ENCODE assay signal across 12 mouse cellular contexts in genomic region chr3:56844681-56845461, GRCm38 (mm10).
A peak's percentile ranks its signal among the peaks of the same experiment; 100 is the strongest.
DNase-seq lines count a peak whose midpoint lies in the region; ATAC-seq and TF ChIP-seq lines count a peak whose summit lies in the region.
"Had no signal": no experiment of that assay in that cellular context is flagged by ENCODE, and none has a peak within 500 bp of the region (broad histone marks: within the 10 kb centered on the region; RNA-seq: fewer than 3 reads in every experiment).

No protein-coding gene starts in this region.

- no peak for TF ChIP-seq CTCF in forebrain, postnatal 0 days (IDR thresholded peaks at IDR 0.05; ENCODE audit: low read depth)

- WGBS in forebrain, postnatal 0 days = 18% methylated on average over 6 of the region's 6 CpGs
- WGBS in midbrain, embryonic 14.5 days = 15% methylated on average over 6 of the region's 6 CpGs
- 69% methylated on average over 6 of the region's 6 CpGs for WGBS in liver, embryonic 11.5 days

- ATAC-seq in forebrain, postnatal 0 days = peak; percentile 72
- ATAC-seq in midbrain, embryonic 14.5 days (ENCODE audit: low FRiP score, low TSS enrichment) = peak; percentile 91; the same call in 1 of the 2 replicates
- no peak for ATAC-seq in liver, embryonic 11.5 days (replicated peaks; ENCODE audit: low FRiP score)

- H3K9ac ChIP-seq in forebrain, postnatal 0 days = no peak overlapping the region
- peak overlapping the region; percentile 21; the same call in 1 of the 2 replicates for H3K9ac ChIP-seq in midbrain, embryonic 14.5 days (replicated peaks; ENCODE audit: low read length)
- no peak overlapping the region for H3K9ac ChIP-seq in liver, embryonic 11.5 days (ENCODE audit: low read depth, low read length)
- H3K9ac ChIP-seq: liver, embryonic 13.5 days had no signal

- H3K4me3 ChIP-seq in forebrain, postnatal 0 days (ENCODE audit: low read depth, low read length) = no peak overlapping the region
- H3K4me3 ChIP-seq in midbrain, embryonic 14.5 days (replicated peaks; ENCODE audit: low read depth, low read length) = no peak overlapping the region
- H3K4me3 ChIP-seq in liver, embryonic 11.5 days (ENCODE audit: low read depth, low read length) = no peak overlapping the region
- H3K4me3 ChIP-seq: left cerebral cortex, adult 2 months; liver, embryonic 13.5 days had no signal

- no peak overlapping the region for H3K4me2 ChIP-seq in forebrain, postnatal 0 days (ENCODE audit: low read depth)
- H3K4me2 ChIP-seq in midbrain, embryonic 14.5 days (ENCODE audit: low read length) = peak overlapping the region; percentile 40
- H3K4me2 ChIP-seq in liver, embryonic 11.5 days = no peak overlapping the region
- H3K4me2 ChIP-seq: liver, embryonic 13.5 days had no signal

- H3K27me3 ChIP-seq in forebrain, postnatal 0 days (ENCODE audit: insufficient read depth, low read length) = no peaks in the 10 kb centered on the region
- no peaks in the 10 kb centered on the region for H3K27me3 ChIP-seq in midbrain, embryonic 14.5 days (ENCODE audit: control insufficient read depth, insufficient read depth, low read length)
- no peaks in the 10 kb centered on the region for H3K27me3 ChIP-seq in liver, embryonic 11.5 days (replicated peaks; ENCODE audit: control insufficient read depth, insufficient read depth, low read length)
- H3K27me3 ChIP-seq: liver, embryonic 13.5 days had no signal

- H3K4me1 ChIP-seq in forebrain, postnatal 0 days (ENCODE audit: insufficient read depth) = no peaks in the 10 kb centered on the region
- H3K4me1 ChIP-seq in midbrain, embryonic 14.5 days (ENCODE audit: control insufficient read depth, insufficient read depth, low read length) = peaks cover 18% of the 10 kb centered on the region
- no peaks in the 10 kb centered on the region for H3K4me1 ChIP-seq in liver, embryonic 11.5 days (replicated peaks; ENCODE audit: control insufficient read depth, insufficient read depth, low read length)
- H3K4me1 ChIP-seq: liver, embryonic 13.5 days had no signal

- no peaks in the 10 kb centered on the region for H3K9me3 ChIP-seq in forebrain, postnatal 0 days (ENCODE audit: low read length)
- H3K9me3 ChIP-seq in midbrain, embryonic 14.5 days (ENCODE audit: control insufficient read depth, low read length) = no peaks in the 10 kb centered on the region
- no peaks in the 10 kb centered on the region for H3K9me3 ChIP-seq in liver, embryonic 11.5 days (ENCODE audit: control insufficient read depth, low read length)
- H3K9me3 ChIP-seq: liver, embryonic 13.5 days had no signal

- DNase-seq in Muller cell, postnatal 12 days (ENCODE audit: inconsistent ontology term) = peak; percentile 58
- peak; percentile 52 for DNase-seq in brain, adult 2 months (ENCODE audit: low read depth, low spot score)
- peak; percentile 47 for DNase-seq in forebrain, postnatal 0 days
- peak; percentile 79 for DNase-seq in midbrain, embryonic 14.5 days
- no peak for DNase-seq in kidney, adult 11 months
- DNase-seq in liver, embryonic 11.5 days (ENCODE audit: low spot score) = no peak
- DNase-seq in thymus, postnatal 14 days = no peak
- DNase-seq: adrenal gland, postnatal 10 days; kidney, postnatal 10 days; liver, embryonic 13.5 days; lung, postnatal 14 days had no signal

- H3K36me3 ChIP-seq in forebrain, postnatal 0 days (ENCODE audit: insufficient read depth) = no peaks in the 10 kb centered on the region
- no peaks in the 10 kb centered on the region for H3K36me3 ChIP-seq in midbrain, embryonic 14.5 days (ENCODE audit: control insufficient read depth, insufficient read depth, low read length)
- no peaks in the 10 kb centered on the region for H3K36me3 ChIP-seq in liver, embryonic 11.5 days (ENCODE audit: control insufficient read depth, insufficient read depth, low read length)
- H3K36me3 ChIP-seq: liver, embryonic 13.5 days had no signal

- no peak overlapping the region for H3K27ac ChIP-seq in forebrain, postnatal 0 days (ENCODE audit: low read depth, low read length)
- peak overlapping the region; percentile 68 for H3K27ac ChIP-seq in midbrain, embryonic 14.5 days (replicated peaks; ENCODE audit: low read depth, low read length)
- H3K27ac ChIP-seq in liver, embryonic 11.5 days (ENCODE audit: low read depth, low read length) = no peak overlapping the region
- H3K27ac ChIP-seq: left cerebral cortex, adult 2 months; liver, embryonic 13.5 days had no signal

Comparison
In these comparisons a context has a peak if more than half of its experiments do, and no peak if none do; other contexts are left out.
1. DNase-seq: peak in Muller cell, postnatal 12 days (single experiment), brain, adult 2 months (single experiment), forebrain, postnatal 0 days (single experiment) and midbrain, embryonic 14.5 days (single experiment); none in kidney, adult 11 months (single experiment), liver, embryonic 11.5 days (single experiment) and thymus, postnatal 14 days (single experiment).